Mouse (Mus musculus): ENCODE results near the gene Stpg4. TPM values are rescaled to one million over a fixed set of nuclear protein-coding genes. Genes with fewer than 3 reads are reported as not detected.

Gene Stpg4
- not detected in 2 replicates for total RNA-seq (2014; fragmentation: Nextera tagmentation)
- 0.33 and 0.52 TPM in 2 replicates for total RNA-seq (2017)
- polyA plus RNA-seq (2012) = not detected in 2 replicates

DNA sequence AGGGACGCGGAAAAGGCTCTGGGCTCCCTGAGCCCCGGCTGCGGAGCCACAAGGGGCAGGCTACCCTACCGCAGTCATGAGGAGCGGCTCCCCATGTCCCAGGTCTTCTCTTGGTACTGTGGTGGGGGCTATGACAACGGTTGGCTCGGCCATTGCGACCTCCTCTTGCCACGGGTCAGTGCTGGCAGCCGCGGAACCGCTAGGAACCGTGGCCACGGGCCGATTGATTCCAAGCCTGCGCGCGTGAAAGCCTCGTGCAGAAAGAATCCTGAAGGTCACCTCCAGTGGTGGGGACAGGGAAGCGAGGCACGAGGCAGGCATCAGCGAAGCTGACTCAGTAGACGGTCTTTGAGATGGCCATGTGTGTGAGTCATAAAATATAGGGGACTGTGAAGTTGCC lies at the start of gene Stpg4:
Gene Stpg4 (minus strand): TSS at position 231 of the 400 bp plus-strand sequence.
- Histone ChIP-seq H3K4me3 (ENCODE audit: low read depth, low read length) (no peak within 1 kb of the TSS), H3K9me3 (replicated peaks) (no peaks in the 10 kb centered on the region), H3K36me3 (replicated peaks) (peaks cover 44% of the 10 kb centered on the region), H3K27me3 (ENCODE audit: insufficient read depth, low read length) (no peaks in the 10 kb centered on the region), H3K4me1 (ENCODE audit: insufficient read depth, low read depth, low read length) (no peaks in the 10 kb centered on the region)
- no peak for DNase-seq (ENCODE audit: low spot score)
- TF ChIP-seq GATA2 (IDR thresholded peaks at IDR 0.05; ENCODE audit: borderline replicate concordance, low read depth, low read length) (no peak), POLR2AphosphoS5 (IDR thresholded peaks at IDR 0.05; ENCODE audit: insufficient replicate concordance, low read depth, low read length) (no peak), TAL1 (conservative IDR thresholded peaks at IDR 0.05; ENCODE audit: low read depth, low read length) (no peak), GATA1 (IDR thresholded peaks at IDR 0.05; ENCODE audit: borderline replicate concordance, low read length) (no peak), CTCF (IDR thresholded peaks at IDR 0.05; ENCODE audit: low read depth, low read length) (no peak)
- ATAC-seq (ENCODE audit: extremely low read depth, insufficient number of reproducible peaks, low FRiP score, poor library complexity, severe bottlenecking) = no peak

DNA sequence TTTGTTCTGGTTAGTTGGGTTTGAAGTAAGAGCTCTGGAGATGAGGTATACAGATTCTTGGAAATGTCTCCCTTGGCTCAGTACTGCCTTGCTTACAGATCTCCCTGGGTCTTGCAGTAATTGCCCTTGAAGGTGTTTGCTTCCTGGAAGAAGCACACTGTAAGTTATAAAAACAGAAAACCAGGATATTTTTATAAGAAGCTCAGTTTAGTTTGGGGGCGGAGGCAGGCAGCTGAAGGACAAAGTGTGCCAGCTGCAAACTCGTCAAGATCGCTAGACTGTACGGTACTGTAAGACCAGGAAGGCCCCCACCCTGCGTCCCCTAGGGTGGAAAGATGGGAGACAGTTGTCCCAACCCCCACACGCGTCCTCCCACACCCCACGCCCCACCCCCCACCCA lies 47.8 kb upstream of the Stpg4 start:
- Histone ChIP-seq H3K27me3 (ENCODE audit: insufficient read depth, low read length) (peaks cover 20% of the 10 kb centered on the region; the same call in 1 of the 2 replicates), H3K4me3 (ENCODE audit: low read depth, low read length) (no peak overlapping the region), H3K9me3 (replicated peaks) (no peaks in the 10 kb centered on the region), H3K36me3 (replicated peaks) (no peaks in the 10 kb centered on the region), H3K4me1 (ENCODE audit: insufficient read depth, low read depth, low read length) (peaks cover 37% of the 10 kb centered on the region)
- DNase-seq (ENCODE audit: low spot score) (no peak), ATAC-seq (ENCODE audit: extremely low read depth, insufficient number of reproducible peaks, low FRiP score, poor library complexity, severe bottlenecking) (no peak)
- TF ChIP-seq TAL1 (conservative IDR thresholded peaks at IDR 0.05; ENCODE audit: low read depth, low read length) (no peak), CTCF (IDR thresholded peaks at IDR 0.05; ENCODE audit: low read depth, low read length) (no peak), POLR2AphosphoS5 (IDR thresholded peaks at IDR 0.05; ENCODE audit: insufficient replicate concordance, low read depth, low read length) (no peak)

DNA sequence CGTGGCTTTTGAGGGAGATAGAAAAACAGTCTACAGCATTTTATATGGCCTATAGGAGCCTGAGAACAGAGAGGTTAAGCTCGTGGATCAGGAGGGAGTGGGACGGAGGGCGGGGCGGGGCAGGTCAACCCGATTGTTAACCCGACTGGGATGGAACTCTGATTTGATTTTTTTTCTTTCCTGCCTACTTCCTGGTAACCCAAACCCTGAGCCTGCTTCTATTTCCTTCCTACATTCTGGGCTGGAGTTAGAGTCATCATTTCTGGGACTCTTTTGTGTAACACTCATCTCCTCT lies 46.9 kb upstream of the Stpg4 start:
- DNase-seq (ENCODE audit: low spot score) = no peak
- no peak for ATAC-seq (ENCODE audit: extremely low read depth, insufficient number of reproducible peaks, low FRiP score, poor library complexity, severe bottlenecking)
- Histone ChIP-seq H3K27me3 (ENCODE audit: insufficient read depth, low read length) (peaks cover 20% of the 10 kb centered on the region; the same call in 1 of the 2 replicates), H3K9me3 (replicated peaks) (no peaks in the 10 kb centered on the region), H3K36me3 (replicated peaks) (no peaks in the 10 kb centered on the region), H3K4me1 (ENCODE audit: insufficient read depth, low read depth, low read length) (peaks cover 44% of the 10 kb centered on the region), H3K4me3 (ENCODE audit: low read depth, low read length) (no peak overlapping the region)
- TF ChIP-seq GATA1 (IDR thresholded peaks at IDR 0.05; ENCODE audit: borderline replicate concordance, low read length) (no peak), CTCF (IDR thresholded peaks at IDR 0.05; ENCODE audit: low read depth, low read length) (no peak), TAL1 (conservative IDR thresholded peaks at IDR 0.05; ENCODE audit: low read depth, low read length) (no peak), POLR2AphosphoS5 (IDR thresholded peaks at IDR 0.05; ENCODE audit: insufficient replicate concordance, low read depth, low read length) (no peak)

DNA sequence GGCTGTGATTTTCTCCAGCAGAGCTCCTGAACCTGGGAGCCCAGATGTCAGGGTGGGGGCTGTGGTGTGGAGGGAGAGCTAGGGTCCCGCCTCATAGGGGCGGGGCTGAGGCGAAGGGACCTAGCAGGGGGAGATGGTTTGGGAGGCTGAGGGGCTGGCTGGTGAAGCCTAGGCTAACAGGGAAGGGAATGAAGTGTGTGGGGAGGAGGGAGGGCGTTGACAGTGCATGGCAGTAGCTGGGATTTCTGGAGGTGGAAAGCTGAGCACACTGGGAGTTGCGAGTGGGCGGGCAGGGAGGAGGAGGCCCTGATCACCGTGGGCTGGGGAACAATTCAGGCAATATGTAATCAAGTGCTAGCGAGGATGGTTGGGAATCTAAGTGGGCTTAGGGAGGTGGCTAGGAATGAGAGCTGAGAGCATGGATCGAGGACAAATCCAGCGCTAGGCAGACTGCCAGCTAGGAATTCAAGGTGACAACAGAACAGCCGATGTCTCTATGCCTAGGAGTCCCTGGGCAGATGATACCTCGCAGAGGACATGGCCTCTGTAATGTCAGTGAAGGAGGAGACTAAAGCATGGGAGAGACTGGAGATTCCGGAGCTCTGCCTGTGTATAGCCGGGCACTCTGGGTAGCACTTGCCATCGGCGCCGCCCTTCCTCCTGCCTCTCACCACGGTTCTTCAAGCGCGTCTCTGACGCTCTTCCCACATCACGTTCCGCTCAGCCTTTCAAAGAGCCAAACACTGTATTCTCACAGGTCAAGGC lies 46.4 kb upstream of the Stpg4 start:
- Histone ChIP-seq H3K27me3 (ENCODE audit: insufficient read depth, low read length) (peaks cover 20% of the 10 kb centered on the region; the same call in 1 of the 2 replicates), H3K36me3 (replicated peaks) (no peaks in the 10 kb centered on the region), H3K4me1 (ENCODE audit: insufficient read depth, low read depth, low read length) (peaks cover 49% of the 10 kb centered on the region), H3K9me3 (replicated peaks) (no peaks in the 10 kb centered on the region), H3K4me3 (ENCODE audit: low read depth, low read length) (peak overlapping the region; percentile 4; the same call in 1 of the 2 replicates)
- TF ChIP-seq GATA2 (IDR thresholded peaks at IDR 0.05; ENCODE audit: borderline replicate concordance, low read depth, low read length) = no peak
- no peak for TF ChIP-seq GATA1 (IDR thresholded peaks at IDR 0.05; ENCODE audit: borderline replicate concordance, low read length)
- TF ChIP-seq TAL1 (conservative IDR thresholded peaks at IDR 0.05; ENCODE audit: low read depth, low read length) = no peak
- TF ChIP-seq POLR2AphosphoS5 (IDR thresholded peaks at IDR 0.05; ENCODE audit: insufficient replicate concordance, low read depth, low read length) = no peak
- TF ChIP-seq CTCF (IDR thresholded peaks at IDR 0.05; ENCODE audit: low read depth, low read length) = no peak
- DNase-seq (ENCODE audit: low spot score) (no peak), ATAC-seq (ENCODE audit: extremely low read depth, insufficient number of reproducible peaks, low FRiP score, poor library complexity, severe bottlenecking) (no peak)

DNA sequence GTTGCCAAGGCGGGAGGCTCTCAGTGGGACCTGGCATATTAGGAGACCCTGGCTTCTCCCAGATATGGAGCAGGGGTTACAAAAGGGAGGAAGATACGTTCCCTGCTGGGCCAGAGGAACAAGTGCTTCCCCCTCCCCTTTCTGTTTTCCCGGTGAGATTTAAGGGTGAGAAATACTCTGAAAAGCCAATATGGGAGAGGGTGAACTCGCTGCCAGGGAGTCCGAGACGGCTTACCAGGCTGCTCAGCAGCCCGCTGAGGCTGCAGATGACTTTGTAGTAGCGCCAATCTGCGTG lies 45.8 kb upstream of the Stpg4 start:
- Histone ChIP-seq H3K4me3 (ENCODE audit: low read depth, low read length) (no peak overlapping the region), H3K9me3 (replicated peaks) (no peaks in the 10 kb centered on the region), H3K36me3 (replicated peaks) (no peaks in the 10 kb centered on the region), H3K4me1 (ENCODE audit: insufficient read depth, low read depth, low read length) (peaks cover 53% of the 10 kb centered on the region), H3K27me3 (ENCODE audit: insufficient read depth, low read length) (peaks cover 16% of the 10 kb centered on the region; the same call in 1 of the 2 replicates)
- ATAC-seq (ENCODE audit: extremely low read depth, insufficient number of reproducible peaks, low FRiP score, poor library complexity, severe bottlenecking) (no peak), DNase-seq (ENCODE audit: low spot score) (no peak)
- no peak for TF ChIP-seq POLR2AphosphoS5 (IDR thresholded peaks at IDR 0.05; ENCODE audit: insufficient replicate concordance, low read depth, low read length)
- no peak for TF ChIP-seq CTCF (IDR thresholded peaks at IDR 0.05; ENCODE audit: low read depth, low read length)
- no peak for TF ChIP-seq GATA1 (IDR thresholded peaks at IDR 0.05; ENCODE audit: borderline replicate concordance, low read length)
- TF ChIP-seq TAL1 (conservative IDR thresholded peaks at IDR 0.05; ENCODE audit: low read depth, low read length) = no peak
- TF ChIP-seq GATA2 (IDR thresholded peaks at IDR 0.05; ENCODE audit: borderline replicate concordance, low read depth, low read length) = no peak

DNA sequence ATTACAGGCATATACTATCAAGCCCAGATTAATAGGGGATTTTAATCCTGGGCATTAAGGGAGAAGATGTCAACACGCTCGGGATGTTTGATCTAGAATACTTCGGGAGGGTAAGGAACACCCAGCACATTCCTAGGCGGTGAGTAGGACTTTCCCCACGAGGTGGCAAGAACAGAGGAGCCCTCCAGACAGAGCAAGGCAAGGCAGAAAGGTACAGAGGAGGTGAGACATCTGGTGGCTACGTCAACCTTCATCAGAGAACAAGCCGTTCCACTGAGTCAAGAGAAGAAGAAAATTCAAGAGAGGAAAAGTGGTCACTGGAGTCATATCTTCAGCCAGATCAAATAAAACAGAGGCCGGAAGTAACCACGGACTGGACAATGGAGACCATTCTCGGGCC lies 45.3 kb upstream of the Stpg4 start:
- no peak for TF ChIP-seq POLR2AphosphoS5 (IDR thresholded peaks at IDR 0.05; ENCODE audit: insufficient replicate concordance, low read depth, low read length)
- TF ChIP-seq GATA1 (IDR thresholded peaks at IDR 0.05; ENCODE audit: borderline replicate concordance, low read length) = no peak
- TF ChIP-seq TAL1 (conservative IDR thresholded peaks at IDR 0.05; ENCODE audit: low read depth, low read length) = no peak
- TF ChIP-seq CTCF (IDR thresholded peaks at IDR 0.05; ENCODE audit: low read depth, low read length) = no peak
- TF ChIP-seq GATA2 (IDR thresholded peaks at IDR 0.05; ENCODE audit: borderline replicate concordance, low read depth, low read length) = no peak
- no peak overlapping the region for H3K4me3 ChIP-seq (ENCODE audit: low read depth, low read length)
- no peaks in the 10 kb centered on the region for H3K36me3 ChIP-seq (replicated peaks)
- H3K4me1 ChIP-seq (ENCODE audit: insufficient read depth, low read depth, low read length) = peaks cover 53% of the 10 kb centered on the region
- peaks cover 16% of the 10 kb centered on the region; the same call in 1 of the 2 replicates for H3K27me3 ChIP-seq (ENCODE audit: insufficient read depth, low read length)
- DNase-seq (ENCODE audit: low spot score) (no peak), ATAC-seq (ENCODE audit: extremely low read depth, insufficient number of reproducible peaks, low FRiP score, poor library complexity, severe bottlenecking) (no peak)
- H3K9me3 ChIP-seq (replicated peaks) = no peaks in the 10 kb centered on the region

All from G1E (cell line).